Mouse (Mus musculus) kidney, postnatal 14 days (tissue): ENCODE measurements around the gene Zeb2.

Experiments
- DNase-seq: peaks from one replicate; pipeline ENCODE4 v3.0.0; 2022; ENCODE audit warnings: mixed read lengths

Gene Zeb2

GRCm38 (mm10) chr2:44977556-44977955 is 139.6 kb downstream of the Zeb2 start:
- no peak for DNase-seq

GRCm38 (mm10) chr2:44977051-44977450 is 140.1 kb downstream of the Zeb2 start:
- no peak for DNase-seq

- DNase-seq: no peak
Observed at GRCm38 (mm10) chr2:44976484-44976883, 140.7 kb downstream of the Zeb2 start.

- no peak for DNase-seq
Observed at GRCm38 (mm10) chr2:44973828-44974227, 143.4 kb downstream of the Zeb2 start.

- DNase-seq: no peak
Observed at GRCm38 (mm10) chr2:44970087-44970646, 147.0 kb downstream of the Zeb2 start.

GRCm38 (mm10) chr2:44969640-44970039 is 147.6 kb downstream of the Zeb2 start:
- no peak for DNase-seq

GRCm38 (mm10) chr2:44969226-44969625 is 148.0 kb downstream of the Zeb2 start:
- no peak for DNase-seq

- no peak for DNase-seq
Observed at GRCm38 (mm10) chr2:44965834-44966555, 151.2 kb downstream of the Zeb2 start.

- no peak for DNase-seq
Observed at GRCm38 (mm10) chr2:44962620-44963019, 154.6 kb downstream of the Zeb2 start.

- no peak for DNase-seq
Observed at GRCm38 (mm10) chr2:44961192-44961591, 156.0 kb downstream of the Zeb2 start.

- DNase-seq: no peak
Observed at GRCm38 (mm10) chr2:44960561-44960960, 156.6 kb downstream of the Zeb2 start.

- DNase-seq: no peak
Observed at GRCm38 (mm10) chr2:44957329-44957797, 159.8 kb downstream of the Zeb2 start.

GRCm38 (mm10) chr2:44956232-44956631 is 161.0 kb downstream of the Zeb2 start:
- peak; percentile 32 for DNase-seq

- no peak for DNase-seq
Observed at GRCm38 (mm10) chr2:44955506-44955905, 161.7 kb downstream of the Zeb2 start.

- no peak for DNase-seq
Observed at GRCm38 (mm10) chr2:44954180-44954579, 163.0 kb downstream of the Zeb2 start.

GRCm38 (mm10) chr2:44952830-44953422 is 164.3 kb downstream of the Zeb2 start:
- DNase-seq: peak; percentile 27

GRCm38 (mm10) chr2:44951651-44952213 is 165.5 kb downstream of the Zeb2 start:
- no peak for DNase-seq

- no peak for DNase-seq
Observed at GRCm38 (mm10) chr2:44944689-44945088, 172.5 kb downstream of the Zeb2 start.
